ENCODE assay signal across 8 mouse cellular contexts in the genomic region with DNA sequence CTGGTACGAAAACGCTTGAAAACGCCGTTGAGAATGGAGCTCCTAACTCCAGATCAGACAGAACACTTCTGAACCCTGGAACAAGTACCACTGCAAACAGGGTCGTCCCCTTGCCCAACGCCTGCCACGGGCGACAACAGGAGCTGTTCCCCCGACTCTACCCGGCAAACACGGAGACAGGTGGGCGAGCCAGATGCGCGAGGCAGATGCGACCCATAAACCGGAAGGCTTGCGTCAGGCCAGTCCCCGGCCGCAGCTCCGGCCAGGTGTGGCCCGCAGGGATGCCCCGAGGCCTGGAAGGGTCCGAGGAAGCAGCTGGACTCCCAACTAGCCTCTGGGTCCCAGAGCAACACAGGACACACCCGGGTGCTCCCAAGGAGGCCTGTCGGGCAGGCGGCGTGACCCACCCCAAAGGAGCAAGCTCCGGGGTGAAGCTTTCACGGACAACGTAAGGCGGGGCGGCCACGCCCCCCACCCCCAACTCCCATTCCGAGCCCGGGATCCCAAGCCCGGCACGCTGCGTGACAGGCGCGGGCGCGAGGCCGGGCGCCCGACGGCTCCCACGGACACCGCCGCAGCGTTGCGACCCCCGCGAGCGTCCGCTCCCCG. TPM values are rescaled to one million over a fixed set of nuclear protein-coding genes. Genes with fewer than 3 reads are reported as not detected.
DNase-seq lines count a peak whose midpoint lies in the region; ATAC-seq and TF ChIP-seq lines count a peak whose summit lies in the region.

No protein-coding gene starts in this region.

- H3K79me2 ChIP-seq in CH12.LX (replicated peaks; ENCODE audit: control insufficient read depth, extremely low read depth, insufficient read depth, poor library complexity, severe bottlenecking) = peaks cover 7% of the 10 kb centered on the region; the same call in 1 of the 2 replicates

- ATAC-seq in heart, embryonic 16.5 days (replicated peaks; ENCODE audit: extremely low read depth, insufficient read depth, low FRiP score) = peak; percentile 2; the same call in 1 of the 2 replicates
- peak; percentile 51 for ATAC-seq in midbrain, embryonic 14.5 days (ENCODE audit: low FRiP score, low TSS enrichment)

- no peaks in the 10 kb centered on the region for H3K9me3 ChIP-seq in CH12.LX (replicated peaks; ENCODE audit: low read length)
- H3K9me3 ChIP-seq in embryonic facial prominence, embryonic 10.5 days = no peaks in the 10 kb centered on the region
- H3K9me3 ChIP-seq in heart, embryonic 16.5 days (replicated peaks; ENCODE audit: control insufficient read depth, low read length) = no peaks in the 10 kb centered on the region
- H3K9me3 ChIP-seq in limb, embryonic 10.5 days (replicated peaks) = no peaks in the 10 kb centered on the region
- H3K9me3 ChIP-seq in midbrain, embryonic 14.5 days (ENCODE audit: control insufficient read depth, low read length) = no peaks in the 10 kb centered on the region

- peaks cover 0 to 17% of the 10 kb centered on the region in 2 experiments; a peak in 2 of 4 replicates for H3K4me1 ChIP-seq in CH12.LX (ENCODE audit: control insufficient read depth in 1 of 2, insufficient read depth in 2 of 2)
- peaks cover 26% of the 10 kb centered on the region for H3K4me1 ChIP-seq in embryonic facial prominence, embryonic 10.5 days
- peaks cover 21% of the 10 kb centered on the region for H3K4me1 ChIP-seq in heart, embryonic 16.5 days (ENCODE audit: control insufficient read depth, insufficient read depth, low read length)
- peaks cover 22% of the 10 kb centered on the region for H3K4me1 ChIP-seq in limb, embryonic 10.5 days
- peaks cover 22% of the 10 kb centered on the region for H3K4me1 ChIP-seq in midbrain, embryonic 14.5 days (ENCODE audit: control insufficient read depth, insufficient read depth, low read length)

- TF ChIP-seq POLR2A in CH12.LX (IDR thresholded peaks at IDR 0.05; ENCODE audit: low read depth, low read length) = no peak

- peak; percentile 31 to 44 for DNase-seq in frontal cortex, postnatal 14 days (ENCODE audit: low spot score in 2 of 2)
- DNase-seq in frontal cortex, adult 2 months (ENCODE audit: extremely low spot score in 1 of 2, low spot score in 1 of 2) = no peak
- peak; percentile 22 for DNase-seq in CH12.LX (ENCODE audit: extremely low read depth)
- DNase-seq in embryonic facial prominence, embryonic 10.5 days (ENCODE audit: low spot score) = no peak
- DNase-seq in limb, embryonic 10.5 days (ENCODE audit: low spot score) = no peak
- DNase-seq in midbrain, embryonic 14.5 days = peak; percentile 43
- peak; percentile 77 for DNase-seq in testis, postnatal 10 days (ENCODE audit: low spot score)

- peak overlapping the region; percentile 85 for H3K9ac ChIP-seq in CH12.LX (ENCODE audit: insufficient read depth, low read depth)
- H3K9ac ChIP-seq in heart, embryonic 16.5 days (ENCODE audit: low read length) = peak overlapping the region; percentile 92
- peak overlapping the region; percentile 83 for H3K9ac ChIP-seq in midbrain, embryonic 14.5 days (replicated peaks; ENCODE audit: low read length)

- H3K36me3 ChIP-seq in CH12.LX (replicated peaks in 1 of 2; ENCODE audit: control insufficient read depth in 1 of 2, insufficient read depth in 1 of 2, low read length in 1 of 2) = peaks cover 0 to 3% of the 10 kb centered on the region in 2 experiments
- 0 out of 2 replicates have a peak, but pooled peaks cover 2% of the 10 kb centered on the region for H3K36me3 ChIP-seq in embryonic facial prominence, embryonic 10.5 days (replicated peaks)
- no peaks in the 10 kb centered on the region for H3K36me3 ChIP-seq in heart, embryonic 16.5 days (ENCODE audit: control insufficient read depth, insufficient read depth)
- H3K36me3 ChIP-seq in limb, embryonic 10.5 days = no peaks in the 10 kb centered on the region
- no peaks in the 10 kb centered on the region for H3K36me3 ChIP-seq in midbrain, embryonic 14.5 days (ENCODE audit: control insufficient read depth, insufficient read depth, low read length)

- no peak for TF ChIP-seq RAD21 in CH12.LX (IDR thresholded peaks at IDR 0.05; ENCODE audit: low read depth, low read length)

- dilution Hi-C loops in CH12.LX (cut with MboI; ENCODE audit: extremely low pct_ligation_motif_present, extremely low pct_unique_long_range_greater_than_20kb, low sequenced_read_pairs) = no loop called here

- H3K27me3 ChIP-seq in CH12.LX (replicated peaks) = no peaks in the 10 kb centered on the region
- no peaks in the 10 kb centered on the region for H3K27me3 ChIP-seq in embryonic facial prominence, embryonic 10.5 days (replicated peaks; ENCODE audit: low read depth, poor library complexity, severe bottlenecking)
- H3K27me3 ChIP-seq in heart, embryonic 16.5 days (ENCODE audit: control insufficient read depth, insufficient read depth, low read length) = no peaks in the 10 kb centered on the region
- H3K27me3 ChIP-seq in limb, embryonic 10.5 days (ENCODE audit: low read depth, poor library complexity, severe bottlenecking) = no peaks in the 10 kb centered on the region
- H3K27me3 ChIP-seq in midbrain, embryonic 14.5 days (ENCODE audit: control insufficient read depth, insufficient read depth, low read length) = no peaks in the 10 kb centered on the region

- in situ Hi-C loops in CH12.LX (cut with MboI; ENCODE audit: low pct_ligation_motif_present, low pct_unique_long_range_greater_than_20kb, low sequenced_read_pairs) = loop anchor here (10.0 kb wide), 1 partner anchor 231 kb away; a partner anchor contains a TSS

- H3K27ac ChIP-seq in CH12.LX (ENCODE audit: insufficient read depth, low read depth) = no peak overlapping the region
- peak overlapping the region; percentile 90 for H3K27ac ChIP-seq in embryonic facial prominence, embryonic 10.5 days (replicated peaks)
- H3K27ac ChIP-seq in heart, embryonic 16.5 days (ENCODE audit: low read length) = peak overlapping the region; percentile 94
- H3K27ac ChIP-seq in limb, embryonic 10.5 days = peak overlapping the region; percentile 91
- H3K27ac ChIP-seq in midbrain, embryonic 14.5 days (replicated peaks; ENCODE audit: low read depth, low read length) = peak overlapping the region; percentile 92

- WGBS in embryonic facial prominence, embryonic 10.5 days = under 1% methylated on average over 55 of the region's 56 CpGs
- WGBS in heart, embryonic 16.5 days = 2% methylated on average over 50 of the region's 56 CpGs
- under 1% methylated on average over 56 of the region's 56 CpGs for WGBS in limb, embryonic 10.5 days
- under 1% methylated on average over 56 of the region's 56 CpGs for WGBS in midbrain, embryonic 14.5 days

- no peak for TF ChIP-seq CTCF in CH12.LX (conservative IDR thresholded peaks at IDR 0.05 in 1 of 2, IDR thresholded peaks at IDR 0.05 in 1 of 2; ENCODE audit: low read depth in 2 of 2, low read length in 2 of 2)

- no peak for TF ChIP-seq EP300 in CH12.LX (IDR thresholded peaks at IDR 0.05; ENCODE audit: low read length)

- H3K4me2 ChIP-seq in CH12.LX (ENCODE audit: insufficient read depth, low read depth, poor library complexity, severe bottlenecking) = peak overlapping the region; percentile 44
- peak overlapping the region; percentile 74 for H3K4me2 ChIP-seq in heart, embryonic 16.5 days (ENCODE audit: low read depth, low read length)
- H3K4me2 ChIP-seq in midbrain, embryonic 14.5 days (ENCODE audit: low read length) = peak overlapping the region; percentile 95

- H3K4me3 ChIP-seq in CH12.LX (replicated peaks in 1 of 3; ENCODE audit: low read depth in 2 of 3, low read length in 2 of 3, poor library complexity in 1 of 3) = peak overlapping the region; percentile 78 to 99 (median 97)
- peak overlapping the region; percentile 99 for H3K4me3 ChIP-seq in embryonic facial prominence, embryonic 10.5 days
- H3K4me3 ChIP-seq in heart, embryonic 16.5 days (ENCODE audit: low read length) = peak overlapping the region; percentile 96
- peak overlapping the region; percentile 90 for H3K4me3 ChIP-seq in limb, embryonic 10.5 days
- H3K4me3 ChIP-seq in midbrain, embryonic 14.5 days (replicated peaks; ENCODE audit: low read depth, low read length) = peak overlapping the region; percentile 94

TF ChIP-seq in CH12.LX, 34 proteins besides CTCF, POLR2A, EP300 and RAD21 (continues in another document):
- TF ChIP-seq IRF4 (IDR thresholded peaks at IDR 0.05; ENCODE audit: low read depth, low read length) = no peak
- no peak for TF ChIP-seq KAT2A (IDR thresholded peaks at IDR 0.05; ENCODE audit: insufficient replicate concordance, low read length)
- no peak for TF ChIP-seq ETS1 (conservative IDR thresholded peaks at IDR 0.05; ENCODE audit: low read depth, low read length)
- TF ChIP-seq MAX (IDR thresholded peaks at IDR 0.05; ENCODE audit: low read length) = peak; percentile 27; the same call in 1 of the 2 replicates
- TF ChIP-seq CHD1 (IDR thresholded peaks at IDR 0.05; ENCODE audit: low read depth, low read length) = no peak
- TF ChIP-seq TCF12 (IDR thresholded peaks at IDR 0.05; ENCODE audit: low read depth, low read length) = peak; percentile 77; the same call in 1 of the 2 replicates
- no peak; the same call in 1 of the 2 replicates for TF ChIP-seq SIN3A (IDR thresholded peaks at IDR 0.05; ENCODE audit: low read length)
- no peak for TF ChIP-seq JUND (conservative IDR thresholded peaks at IDR 0.05; ENCODE audit: low read depth, low read length)
- no peak for TF ChIP-seq NRF1 (IDR thresholded peaks at IDR 0.05; ENCODE audit: low read depth, low read length)
- TF ChIP-seq PAX5 (IDR thresholded peaks at IDR 0.05; ENCODE audit: low read length) = no peak
- no peak for TF ChIP-seq MAFK (IDR thresholded peaks at IDR 0.05; ENCODE audit: insufficient replicate concordance, low read length)
- no peak for TF ChIP-seq SMC3 (IDR thresholded peaks at IDR 0.05; ENCODE audit: low read depth, low read length)
- no peak for TF ChIP-seq JUN (IDR thresholded peaks at IDR 0.05; ENCODE audit: insufficient read depth, low read depth, low read length)
- TF ChIP-seq MXI1 (IDR thresholded peaks at IDR 0.05; ENCODE audit: low read depth, low read length) = peak; percentile 57; the same call in 1 of the 2 replicates
- no peak for TF ChIP-seq TBP (conservative IDR thresholded peaks at IDR 0.05; ENCODE audit: low read depth, low read length)
- TF ChIP-seq USF1 (IDR thresholded peaks at IDR 0.05; ENCODE audit: low read depth, low read length) = no peak
- TF ChIP-seq ELF1 (IDR thresholded peaks at IDR 0.05; ENCODE audit: low read depth, low read length) = no peak

RNA-seq across cellular contexts. Expression of a gene that starts 1.4 kb away (rescaled TPM):
- 50.2 and 51.9 TPM in 2 replicates for polyA plus RNA-seq in frontal cortex, adult 2 months (2012; rRNA removed)
- total RNA-seq in CH12.LX (2012; rRNA removed) (22.8 and 26.5 TPM in 2 replicates), CH12.LX (2014; rRNA removed) (27.2 and 28.1 TPM in 2 replicates)
- 25.3 and 25.9 TPM in 2 replicates for polyA plus RNA-seq in CH12.LX (2012; ENCODE audit: insufficient read length, low read depth)
- 58.5 and 61.3 TPM in 2 replicates for polyA plus RNA-seq in embryonic facial prominence, embryonic 10.5 days (2016; fragmentation: Nextera tagmentation; extraction: Ambion mirVana)
- 53.7 and 54.8 TPM in 2 replicates for polyA plus RNA-seq in heart, embryonic 16.5 days (2015; fragmentation: Nextera tagmentation; extraction: Ambion mirVana)
- 53.4 and 64.7 TPM in 2 replicates for polyA plus RNA-seq in limb, embryonic 10.5 days (2016; fragmentation: Nextera tagmentation; extraction: Ambion mirVana)
- polyA plus RNA-seq in midbrain, embryonic 14.5 days (2014; fragmentation: Nextera tagmentation; extraction: Ambion mirVana) = 38.5 and 54.0 TPM in 2 replicates

Comparison
In these comparisons a context has a peak if more than half of its experiments do, and no peak if none do; other contexts are left out.
1. DNase-seq: peak in frontal cortex, postnatal 14 days (2 of 2), CH12.LX (single experiment), midbrain, embryonic 14.5 days (single experiment) and testis, postnatal 10 days (single experiment); none in frontal cortex, adult 2 months (0 of 2), embryonic facial prominence, embryonic 10.5 days (single experiment) and limb, embryonic 10.5 days (single experiment).
2. H3K4me2 ChIP-seq: peak in every context shown above with its lines; median percentile 95 in midbrain, embryonic 14.5 days; 74 in heart, embryonic 16.5 days; 44 in CH12.LX.
3. Peak in every context shown above with its lines, with median percentiles within 50 percentile points of each other: H3K4me3 ChIP-seq and H3K9ac ChIP-seq.